Comparison of ENCODE assay signal across 9 mouse cellular contexts in the genomic region with DNA sequence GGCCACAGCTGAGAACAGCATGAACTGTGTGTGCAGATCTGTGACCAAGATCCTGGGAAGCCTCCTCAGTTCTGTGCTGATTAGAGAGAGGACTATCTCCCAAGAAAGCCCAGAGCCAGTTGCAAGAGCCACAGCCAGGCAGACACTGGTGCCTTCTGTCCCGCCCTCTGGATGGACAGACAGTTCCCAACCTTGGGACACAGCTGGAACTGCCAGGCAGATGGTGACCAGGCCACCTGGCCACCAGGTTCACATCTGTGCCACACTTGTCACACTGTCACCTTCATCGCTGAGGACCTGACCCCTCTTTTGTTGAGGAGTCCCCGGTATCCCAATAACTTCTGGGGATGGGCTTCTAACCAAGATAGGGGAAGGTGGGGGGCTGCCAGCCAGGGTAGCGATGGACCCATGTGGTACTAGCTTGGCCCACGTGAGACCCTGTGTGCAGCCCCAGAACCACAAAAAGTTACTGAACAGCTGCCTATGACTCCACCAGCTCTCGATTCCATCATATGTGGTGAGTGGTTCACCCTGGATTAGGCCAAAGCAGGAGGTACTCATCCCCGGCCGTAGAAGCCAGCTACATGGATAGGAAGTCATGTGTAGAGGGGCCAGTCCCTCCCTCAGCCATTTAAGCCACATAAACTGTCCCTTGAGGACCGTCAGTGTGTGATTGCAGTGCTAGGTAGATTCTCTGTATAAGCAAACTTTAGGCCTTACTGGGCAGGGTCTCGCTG. TPM values are rescaled to one million over a fixed set of nuclear protein-coding genes. Genes with fewer than 3 reads are reported as not detected.
DNase-seq lines count a peak whose midpoint lies in the region; ATAC-seq and TF ChIP-seq lines count a peak whose summit lies in the region.
"Had no signal": no experiment of that assay in that cellular context is flagged by ENCODE, and none has a peak within 500 bp of the region (broad histone marks: within the 10 kb centered on the region; RNA-seq: fewer than 3 reads in every experiment).

No protein-coding gene starts in this region.

- peak; percentile 15 for DNase-seq in kidney, adult 9 months
- DNase-seq in kidney, adult 2 months: no peak
- no peak for DNase-seq in G1E (ENCODE audit: low spot score)
- no peak for DNase-seq in embryonic facial prominence, embryonic 10.5 days (ENCODE audit: low spot score)
- DNase-seq in liver, embryonic 13.5 days: no peak
- DNase-seq in ovary, postnatal 36 days (ENCODE audit: low spot score): no peak
- DNase-seq: gastrocnemius, postnatal 14 days had no signal

- ATAC-seq in G1E (ENCODE audit: extremely low read depth, insufficient number of reproducible peaks, low FRiP score, poor library complexity, severe bottlenecking): no peak
- no peak for ATAC-seq in liver, embryonic 13.5 days (ENCODE audit: low read depth)
- ATAC-seq in forebrain, embryonic 16.5 days: no peak

- no peaks in the 10 kb centered on the region; the same call in 1 of the 2 replicates for H3K36me3 ChIP-seq in kidney, adult 2 months (ENCODE audit: control insufficient read depth, insufficient read depth, low read length)
- H3K36me3 ChIP-seq in G1E (replicated peaks): peaks cover 65% of the 10 kb centered on the region
- H3K36me3 ChIP-seq in embryonic facial prominence, embryonic 10.5 days (replicated peaks): peaks cover 61% of the 10 kb centered on the region
- peaks cover 53% of the 10 kb centered on the region for H3K36me3 ChIP-seq in liver, embryonic 13.5 days
- H3K36me3 ChIP-seq in forebrain, embryonic 16.5 days (ENCODE audit: control insufficient read depth, insufficient read depth): peaks cover 8% of the 10 kb centered on the region

- peaks cover 26% of the 10 kb centered on the region for H3K4me1 ChIP-seq in kidney, adult 2 months (ENCODE audit: control insufficient read depth, insufficient read depth, low read length)
- H3K4me1 ChIP-seq in G1E (ENCODE audit: insufficient read depth, low read depth, low read length): peaks cover 75% of the 10 kb centered on the region
- H3K4me1 ChIP-seq in embryonic facial prominence, embryonic 10.5 days: peaks cover 42% of the 10 kb centered on the region
- peaks cover 69% of the 10 kb centered on the region for H3K4me1 ChIP-seq in liver, embryonic 13.5 days (replicated peaks)
- H3K4me1 ChIP-seq in forebrain, embryonic 16.5 days (replicated peaks; ENCODE audit: control insufficient read depth, insufficient read depth, low read length): peaks cover 51% of the 10 kb centered on the region

- no peak for TF ChIP-seq POLR2A in kidney, adult 2 months (IDR thresholded peaks at IDR 0.05; ENCODE audit: low read depth, low read length)

- H3K4me2 ChIP-seq in liver, embryonic 13.5 days: peak overlapping the region; percentile 98
- H3K4me2 ChIP-seq in forebrain, embryonic 16.5 days (ENCODE audit: low read length): no peak overlapping the region

- H3K9me3 ChIP-seq in G1E (replicated peaks): no peaks in the 10 kb centered on the region
- no peaks in the 10 kb centered on the region for H3K9me3 ChIP-seq in embryonic facial prominence, embryonic 10.5 days
- H3K9me3 ChIP-seq in liver, embryonic 13.5 days (replicated peaks): no peaks in the 10 kb centered on the region
- H3K9me3 ChIP-seq in forebrain, embryonic 16.5 days (ENCODE audit: control insufficient read depth, low read length): no peaks in the 10 kb centered on the region

- H3K4me3 ChIP-seq in kidney, adult 2 months (ENCODE audit: insufficient read depth, low read depth, low read length): no peak overlapping the region
- H3K4me3 ChIP-seq in G1E (ENCODE audit: low read depth, low read length): peak overlapping the region; percentile 82; the same call in 1 of the 2 replicates
- peak overlapping the region; percentile 1; the same call in 1 of the 2 replicates for H3K4me3 ChIP-seq in embryonic facial prominence, embryonic 10.5 days
- peak overlapping the region; percentile 78 for H3K4me3 ChIP-seq in liver, embryonic 13.5 days (replicated peaks)
- no peak overlapping the region for H3K4me3 ChIP-seq in forebrain, embryonic 16.5 days (replicated peaks; ENCODE audit: low read length)

- peak overlapping the region; percentile 42; the same call in 1 of the 2 replicates for H3K9ac ChIP-seq in liver, embryonic 13.5 days
- H3K9ac ChIP-seq in forebrain, embryonic 16.5 days (replicated peaks; ENCODE audit: low read depth, low read length): no peak overlapping the region

- no peak overlapping the region for H3K27ac ChIP-seq in kidney, adult 2 months (ENCODE audit: insufficient read depth, low read depth, low read length)
- no peak overlapping the region for H3K27ac ChIP-seq in embryonic facial prominence, embryonic 10.5 days (replicated peaks)
- no peak overlapping the region for H3K27ac ChIP-seq in liver, embryonic 13.5 days
- no peak overlapping the region for H3K27ac ChIP-seq in forebrain, embryonic 16.5 days (ENCODE audit: low read length)

- no peaks in the 10 kb centered on the region for H3K27me3 ChIP-seq in kidney, adult 2 months (replicated peaks; ENCODE audit: control insufficient read depth, insufficient read depth, low read length)
- peaks cover 3% of the 10 kb centered on the region; the same call in 1 of the 2 replicates for H3K27me3 ChIP-seq in G1E (ENCODE audit: insufficient read depth, low read length)
- no peaks in the 10 kb centered on the region for H3K27me3 ChIP-seq in embryonic facial prominence, embryonic 10.5 days (replicated peaks; ENCODE audit: low read depth, poor library complexity, severe bottlenecking)
- H3K27me3 ChIP-seq in liver, embryonic 13.5 days: no peaks in the 10 kb centered on the region
- H3K27me3 ChIP-seq in forebrain, embryonic 16.5 days (replicated peaks; ENCODE audit: control insufficient read depth, insufficient read depth, low read length): no peaks in the 10 kb centered on the region

- WGBS in kidney, adult 2 months: 82% methylated on average over 10 of the region's 10 CpGs
- WGBS in embryonic facial prominence, embryonic 10.5 days: 89% methylated on average over 10 of the region's 10 CpGs
- 82% methylated on average over 10 of the region's 10 CpGs for WGBS in liver, embryonic 13.5 days (ENCODE audit: insufficient replicate concordance)
- 93% methylated on average over 10 of the region's 10 CpGs for WGBS in forebrain, embryonic 16.5 days

- TF ChIP-seq CTCF in kidney, adult 2 months (conservative IDR thresholded peaks at IDR 0.05; ENCODE audit: insufficient read depth, insufficient read length, low read depth, low read length): no peak
- TF ChIP-seq CTCF in G1E (IDR thresholded peaks at IDR 0.05; ENCODE audit: low read depth, low read length): no peak

RNA-seq across cellular contexts. Expression of gene Fem1a, which starts 2.9 kb away (rescaled TPM):
- polyA plus RNA-seq in kidney, adult 2 months (2012; rRNA removed): 23.7 and 28.2 TPM in 2 replicates
- total RNA-seq in G1E (2014; fragmentation: Nextera tagmentation) (14.4 and 16.5 TPM in 2 replicates), G1E (2017) (17.8 and 18.9 TPM in 2 replicates)
- 20.1 and 20.7 TPM in 2 replicates for polyA plus RNA-seq in G1E (2012)
- polyA plus RNA-seq in embryonic facial prominence, embryonic 10.5 days (2016; fragmentation: Nextera tagmentation; extraction: Ambion mirVana): 12.5 and 13.2 TPM in 2 replicates
- polyA plus RNA-seq in liver, embryonic 13.5 days (2015; fragmentation: Nextera tagmentation; extraction: Ambion mirVana): 6.1 and 7.1 TPM in 2 replicates
- polyA plus RNA-seq in forebrain, embryonic 16.5 days (2015; fragmentation: Nextera tagmentation; extraction: Ambion mirVana): 23.4 and 24.5 TPM in 2 replicates

RNA-seq across cellular contexts. Expression of gene Ticam1, which starts 17.1 kb away (rescaled TPM):
- polyA plus RNA-seq in kidney, adult 2 months (2012; rRNA removed): 33.3 and 34.7 TPM in 2 replicates
- total RNA-seq in G1E (2014; fragmentation: Nextera tagmentation) (15.2 and 16.2 TPM in 2 replicates), G1E (2017) (4.9 and 5.7 TPM in 2 replicates)
- 7.4 and 8.1 TPM in 2 replicates for polyA plus RNA-seq in G1E (2012)
- polyA plus RNA-seq in embryonic facial prominence, embryonic 10.5 days (2016; fragmentation: Nextera tagmentation; extraction: Ambion mirVana): 3.2 and 3.7 TPM in 2 replicates
- polyA plus RNA-seq in liver, embryonic 13.5 days (2015; fragmentation: Nextera tagmentation; extraction: Ambion mirVana): 2.3 and 2.7 TPM in 2 replicates
- polyA plus RNA-seq in forebrain, embryonic 16.5 days (2015; fragmentation: Nextera tagmentation; extraction: Ambion mirVana): 1.6 and 1.9 TPM in 2 replicates

RNA-seq across cellular contexts. Expression of gene Plin3, which starts 33.2 kb away (rescaled TPM):
- 34.8 and 43.1 TPM in 2 replicates for polyA plus RNA-seq in kidney, adult 2 months (2012; rRNA removed)
- total RNA-seq in G1E (2014; fragmentation: Nextera tagmentation) (8.1 and 12.3 TPM in 2 replicates), G1E (2017) (55.9 and 64.1 TPM in 2 replicates)
- polyA plus RNA-seq in G1E (2012): 12.2 and 12.7 TPM in 2 replicates
- polyA plus RNA-seq in embryonic facial prominence, embryonic 10.5 days (2016; fragmentation: Nextera tagmentation; extraction: Ambion mirVana): 67.7 and 72.2 TPM in 2 replicates
- 24.9 and 27.1 TPM in 2 replicates for polyA plus RNA-seq in liver, embryonic 13.5 days (2015; fragmentation: Nextera tagmentation; extraction: Ambion mirVana)
- polyA plus RNA-seq in forebrain, embryonic 16.5 days (2015; fragmentation: Nextera tagmentation; extraction: Ambion mirVana): 9.3 and 12.6 TPM in 2 replicates

RNA-seq across cellular contexts. Expression of gene Arrdc5, which starts 40.6 kb away (rescaled TPM):
- polyA plus RNA-seq in kidney, adult 2 months (2012; rRNA removed): not detected in 2 replicates
- not detected in 2 replicates for total RNA-seq in G1E (2014; fragmentation: Nextera tagmentation)
- total RNA-seq in G1E (2017): not detected in 2 replicates
- not detected in 2 replicates for polyA plus RNA-seq in G1E (2012)
- not detected in 2 replicates for polyA plus RNA-seq in embryonic facial prominence, embryonic 10.5 days (2016; fragmentation: Nextera tagmentation; extraction: Ambion mirVana)
- not detected in 2 replicates for polyA plus RNA-seq in liver, embryonic 13.5 days (2015; fragmentation: Nextera tagmentation; extraction: Ambion mirVana)
- polyA plus RNA-seq in forebrain, embryonic 16.5 days (2015; fragmentation: Nextera tagmentation; extraction: Ambion mirVana): not detected in 2 replicates
- total RNA-seq: gastrocnemius, postnatal 14 days had no signal
- polyA plus RNA-seq: brain, embryonic 14.5 days had no signal

RNA-seq across cellular contexts. Expression of gene Dpp9, which starts 40.8 kb away (rescaled TPM):
- polyA plus RNA-seq in kidney, adult 2 months (2012; rRNA removed): 35.6 and 40.9 TPM in 2 replicates
- total RNA-seq in G1E (2014; fragmentation: Nextera tagmentation) (22.4 and 26.8 TPM in 2 replicates), G1E (2017) (13.0 and 14.4 TPM in 2 replicates)
- 61.8 and 62.4 TPM in 2 replicates for polyA plus RNA-seq in G1E (2012)
- 48.3 and 50.2 TPM in 2 replicates for polyA plus RNA-seq in embryonic facial prominence, embryonic 10.5 days (2016; fragmentation: Nextera tagmentation; extraction: Ambion mirVana)
- polyA plus RNA-seq in liver, embryonic 13.5 days (2015; fragmentation: Nextera tagmentation; extraction: Ambion mirVana): 19.6 and 23.0 TPM in 2 replicates
- polyA plus RNA-seq in forebrain, embryonic 16.5 days (2015; fragmentation: Nextera tagmentation; extraction: Ambion mirVana): 32.1 and 32.3 TPM in 2 replicates

Comparison
In these comparisons a context has a peak if more than half of its experiments do, and no peak if none do; other contexts are left out.
1. H3K4me3 ChIP-seq: peak in G1E (single experiment), embryonic facial prominence, embryonic 10.5 days (single experiment) and liver, embryonic 13.5 days (single experiment); none in kidney, adult 2 months (single experiment) and forebrain, embryonic 16.5 days (single experiment).